Mouse (Mus musculus): ENCODE measurements around the gene Agmat.

- TF ChIP-seq POLR2A (IDR thresholded peaks at IDR 0.05; ENCODE audit: borderline replicate concordance, insufficient read depth, low read length) (no peak), CTCF (IDR thresholded peaks at IDR 0.05; ENCODE audit: borderline replicate concordance, insufficient read depth, low read depth, low read length) (no peak)
Observed at GRCm38 (mm10) chr4:141787046-141787445, 40.6 kb downstream of the Agmat start.
